Mouse (Mus musculus) neural tube, embryonic 14.5 days (tissue): ENCODE results near the gene Kifc5b. TPM values are rescaled to one million over a fixed set of nuclear protein-coding genes. Genes with fewer than 3 reads are reported as not detected.
"Not testable (repeated sequence)": the region's sequence is repeated elsewhere in the genome, so short reads cannot be mapped to it uniquely, and the experiment has no call there.

ENCODE experiments used
- ATAC-seq: fragments of 200-750 bp; cut with Nextera tagmentation; 2 replicates; pipeline ENCODE4 v1.8.0; 2017; ENCODE audit warnings: low read depth, mild to moderate bottlenecking, moderate TSS enrichment, moderate library complexity
- H3K27ac ChIP-seq: fragments of 300-500 bp; sonication (generic); 2 replicates; pipeline ENCODE4 v1.5.1; 2014; ENCODE audit warnings: low read depth, mild to moderate bottlenecking, control low read depth, low read length, moderate library complexity, mixed read lengths
- H3K27me3 ChIP-seq: fragments of 300-500 bp; sonication (generic); 2 replicates; pipeline ENCODE4 v1.6.1; 2014; ENCODE audit warnings: low read length; ENCODE audit not compliant: control insufficient read depth, insufficient read depth
- H3K36me3 ChIP-seq: fragments of 300-500 bp; sonication (generic); 2 replicates; pipeline ENCODE4 v1.6.1; 2014; ENCODE audit warnings: low read length, mixed read lengths; ENCODE audit not compliant: control insufficient read depth, insufficient read depth
- H3K4me1 ChIP-seq: fragments of 300-500 bp; sonication (generic); 2 replicates; pipeline ENCODE4 v1.6.1; 2014; ENCODE audit warnings: low read length; ENCODE audit not compliant: control insufficient read depth, insufficient read depth
- H3K4me2 ChIP-seq: fragments of 300-500 bp; sonication (generic); 2 replicates; pipeline ENCODE4 v1.6.1; 2014; ENCODE audit warnings: mild to moderate bottlenecking, low read depth, low read length, control low read depth
- H3K4me3 ChIP-seq: fragments of 300-500 bp; sonication (generic); 2 replicates; pipeline ENCODE4 v1.5.1; 2014; ENCODE audit warnings: low read depth, low read length, control low read depth, mixed read lengths
- H3K9ac ChIP-seq: fragments of 300-500 bp; sonication (generic); replicated peaks from 2 replicates; pipeline ENCODE4 v1.6.1; 2014; ENCODE audit warnings: low read depth, mild to moderate bottlenecking, control low read depth, low read length, mixed read lengths
- H3K9me3 ChIP-seq: fragments of 300-500 bp; sonication (generic); 2 replicates; pipeline ENCODE4 v1.6.1; 2016; ENCODE audit warnings: low read length; ENCODE audit not compliant: control insufficient read depth
- WGBS: fragments of 180-500 bp; shearing (Covaris S2); extraction: QIAGEN DNeasy Blood & Tissue Kit; methylation state at CpG from one replicate; pipeline ENCODE4 v1.1.7; 2014; 5-methylcytosine and 5-hydroxymethylcytosine counted together
- polyA plus RNA-seq: library from polyadenylated mRNA; unstranded; fragments of >200 nt; fragmentation: Nextera tagmentation; extraction: Ambion mirVana; gene quantifications from 2 replicates; pipeline ENCODE4 v1.2.1, GENCODE M21; 2014

Gene Kifc5b
- polyA plus RNA-seq, 1 experiment from 2014 or later = 2.8 TPM

DNA sequence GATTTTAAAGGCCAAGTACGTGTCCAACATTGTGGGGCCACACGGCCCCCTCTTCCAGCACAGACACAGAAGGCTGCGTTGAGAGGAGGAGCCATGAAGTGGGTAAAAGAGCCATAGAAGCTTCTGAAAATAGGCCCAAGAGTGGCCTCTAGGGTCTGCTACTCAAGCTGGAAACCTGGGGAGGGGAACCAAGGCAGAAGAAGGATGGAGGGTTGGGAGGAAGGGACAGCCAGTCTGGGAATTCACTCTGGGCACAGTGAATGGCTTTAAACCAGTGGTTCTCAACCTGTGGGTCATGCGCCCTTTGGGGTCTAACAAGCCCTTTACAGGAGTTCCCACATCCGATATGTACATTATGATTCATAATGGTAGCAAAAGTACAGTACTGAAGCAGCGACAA is 52.4 kb downstream of the Kifc5b start:
- ATAC-seq = no peak
- WGBS = 97% methylated on average over 6 of the region's 6 CpGs
- Histone ChIP-seq H3K27me3 (no peaks in the 10 kb centered on the region), H3K27ac (no peak overlapping the region), H3K36me3 (peaks cover 36% of the 10 kb centered on the region), H3K4me1 (peaks cover 11% of the 10 kb centered on the region; the same call in 1 of the 2 replicates), H3K9me3 (no peaks in the 10 kb centered on the region), H3K4me3 (no peak overlapping the region), H3K4me2 (no peak overlapping the region), H3K9ac (no peak overlapping the region)

DNA sequence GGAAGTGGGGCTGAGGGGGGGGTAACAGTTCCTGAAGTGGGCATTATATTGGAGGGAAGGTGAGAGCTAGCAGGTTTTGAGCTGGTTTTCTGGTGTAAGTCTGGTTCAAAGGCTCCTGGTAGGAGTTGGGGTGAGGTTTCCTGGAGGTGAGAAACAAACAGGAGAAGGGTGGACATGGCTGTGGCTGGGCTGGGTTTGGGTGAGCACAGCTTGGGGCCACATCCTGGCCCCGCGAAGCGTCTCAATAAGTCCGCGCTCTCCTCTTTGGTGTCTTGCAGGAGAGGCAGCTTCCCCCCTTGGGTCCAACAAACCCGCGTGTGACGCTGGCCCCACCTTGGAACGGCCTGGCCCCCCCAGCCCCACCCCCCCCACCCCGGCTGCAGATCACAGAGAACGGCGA is 53.3 kb downstream of the Kifc5b start:
- no peak for ATAC-seq
- Histone ChIP-seq H3K27me3 (no peaks in the 10 kb centered on the region), H3K36me3 (peaks cover 31% of the 10 kb centered on the region), H3K9me3 (no peaks in the 10 kb centered on the region), H3K4me2 (no peak overlapping the region), H3K9ac (no peak overlapping the region), H3K27ac (no peak overlapping the region), H3K4me1 (peaks cover 11% of the 10 kb centered on the region; the same call in 1 of the 2 replicates), H3K4me3 (no peak overlapping the region)
- WGBS = 76% methylated on average over 8 of the region's 12 CpGs

- 59% methylated on average over 7 of the region's 8 CpGs for WGBS
- Histone ChIP-seq H3K4me2 (no peak overlapping the region), H3K4me3 (no peak overlapping the region), H3K27ac (no peak overlapping the region), H3K27me3 (no peaks in the 10 kb centered on the region), H3K9me3 (no peaks in the 10 kb centered on the region), H3K36me3 (peaks cover 40% of the 10 kb centered on the region), H3K9ac (no peak overlapping the region), H3K4me1 (peaks cover 17% of the 10 kb centered on the region)
- ATAC-seq = no peak
Observed at GRCm38 (mm10) chr17:26971247-26971905, 54.5 kb downstream of the Kifc5b start.

- Histone ChIP-seq H3K9ac (peak overlapping the region; percentile 69; the same call in 1 of the 2 replicates), H3K36me3 (peaks cover 42% of the 10 kb centered on the region), H3K4me2 (peak overlapping the region; percentile 98), H3K27me3 (no peaks in the 10 kb centered on the region), H3K4me3 (peak overlapping the region; percentile 72), H3K4me1 (peaks cover 20% of the 10 kb centered on the region), H3K9me3 (no peaks in the 10 kb centered on the region), H3K27ac (peak overlapping the region; percentile 77; the same call in 1 of the 2 replicates)
- no peak for ATAC-seq
- 2% methylated on average over 3 of the region's 3 CpGs for WGBS
Observed at GRCm38 (mm10) chr17:26972107-26972506, 55.2 kb downstream of the Kifc5b start.

DNA sequence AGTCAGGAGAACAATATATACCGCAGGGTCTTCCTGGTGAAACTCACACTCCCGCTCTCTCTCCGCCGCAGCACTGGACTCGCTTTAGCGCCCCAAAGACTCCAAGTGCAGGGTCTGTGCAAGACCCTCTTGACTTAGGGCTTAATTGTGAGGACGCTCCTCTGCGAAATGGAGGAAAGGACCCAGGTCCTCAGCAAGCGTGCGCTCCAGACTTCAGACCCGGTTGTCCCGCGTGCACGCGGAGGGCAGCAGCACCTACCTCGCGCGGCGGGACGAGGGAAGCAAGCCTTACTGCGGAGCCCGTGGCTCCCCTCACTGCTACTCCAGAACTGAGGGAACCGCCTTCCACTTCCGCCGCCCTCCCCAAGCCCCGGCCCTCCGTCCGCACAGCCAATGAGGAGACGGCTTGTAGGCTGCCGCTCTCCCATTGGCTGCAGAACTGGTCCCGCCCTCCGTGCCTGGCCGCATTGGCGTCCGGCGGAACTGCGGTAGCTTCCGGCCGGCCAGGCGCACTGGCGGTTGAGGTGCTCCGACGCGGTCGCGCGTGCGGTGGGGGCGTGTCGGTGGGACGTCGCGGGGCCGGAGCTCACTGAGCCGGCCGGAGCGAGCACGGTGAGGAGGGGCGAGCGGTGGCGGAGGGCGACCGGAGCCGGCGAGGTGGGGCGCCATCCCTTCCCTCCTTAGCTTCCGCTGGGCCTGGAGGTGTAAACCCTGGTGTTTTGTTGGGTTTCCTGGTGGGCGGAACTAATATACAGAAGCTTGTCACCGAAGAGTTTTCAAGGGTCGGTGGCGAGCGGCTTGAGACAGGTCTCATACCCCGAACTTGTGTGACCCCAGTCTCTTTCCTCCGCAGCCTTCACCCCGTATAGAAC is 56.0 kb downstream of the Kifc5b start, which contains the start of gene Zbtb9:
Gene Zbtb9 (plus strand): TSS at position 465 of the 872 bp plus-strand sequence.
- Histone ChIP-seq H3K9me3 (no peaks in the 10 kb centered on the region), H3K27me3 (no peaks in the 10 kb centered on the region), H3K9ac (peak within 1 kb of the TSS; percentile 71), H3K4me2 (peak within 1 kb of the TSS; percentile 98), H3K4me3 (peak within 1 kb of the TSS; percentile 72), H3K36me3 (peaks cover 37% of the 10 kb centered on the region), H3K27ac (peak within 1 kb of the TSS; percentile 77), H3K4me1 (peaks cover 20% of the 10 kb centered on the region)
- peak; percentile 99 for ATAC-seq
- under 1% methylated on average over 74 of the region's 75 CpGs for WGBS

- 93% methylated on average over 15 of the region's 15 CpGs for WGBS
- Histone ChIP-seq H3K9me3 (no peaks in the 10 kb centered on the region), H3K9ac (no peak overlapping the region), H3K4me3 (no peak overlapping the region), H3K36me3 (peaks cover 46% of the 10 kb centered on the region), H3K4me2 (no peak overlapping the region), H3K27ac (no peak overlapping the region), H3K4me1 (peaks cover 20% of the 10 kb centered on the region), H3K27me3 (no peaks in the 10 kb centered on the region)
- no peak for ATAC-seq
Observed at GRCm38 (mm10) chr17:26974547-26974946, 57.7 kb downstream of the Kifc5b start.

DNA sequence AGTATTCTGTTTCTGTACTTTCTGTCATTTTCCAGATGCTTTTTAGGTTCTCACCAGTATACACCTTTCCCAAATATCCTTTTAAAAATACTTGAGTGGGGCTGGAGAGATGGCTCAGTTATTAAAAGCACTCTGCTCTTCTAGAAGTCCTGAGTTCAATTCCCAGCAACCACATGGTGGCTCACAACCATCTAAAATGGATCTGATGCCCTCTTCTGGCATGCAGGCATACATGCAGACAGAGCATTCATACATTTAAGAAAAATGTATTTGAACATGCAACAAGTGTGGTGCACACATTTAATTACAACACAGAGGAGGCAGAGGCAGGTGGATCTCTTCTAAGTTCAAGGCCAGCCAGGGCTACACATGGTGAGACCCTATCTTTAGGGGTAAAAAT is 58.5 kb downstream of the Kifc5b start:
- no peaks in the 10 kb centered on the region for H3K27me3 ChIP-seq
- H3K27ac ChIP-seq = no peak overlapping the region
- H3K9me3 ChIP-seq = no peaks in the 10 kb centered on the region
- H3K4me1 ChIP-seq = peaks cover 20% of the 10 kb centered on the region
- no peak overlapping the region for H3K4me2 ChIP-seq
- H3K9ac ChIP-seq = no peak overlapping the region
- H3K36me3 ChIP-seq = peaks cover 46% of the 10 kb centered on the region
- no peak overlapping the region for H3K4me3 ChIP-seq
- no peak for ATAC-seq

GRCm38 (mm10) chr17:26977354-26977753 is 60.5 kb downstream of the Kifc5b start:
- H3K36me3 ChIP-seq = peaks cover 42% of the 10 kb centered on the region; the same call in 1 of the 2 replicates
- H3K27ac ChIP-seq, H3K4me2 ChIP-seq, ATAC-seq, H3K27me3 ChIP-seq, H3K9me3 ChIP-seq, H3K9ac ChIP-seq, H3K4me3 ChIP-seq: not testable (repeated sequence)
- 92% methylated on average over 6 of the region's 6 CpGs for WGBS
- peaks cover 17% of the 10 kb centered on the region for H3K4me1 ChIP-seq

GRCm38 (mm10) chr17:26979426-26979825 is 62.5 kb downstream of the Kifc5b start:
- H3K27ac ChIP-seq = no peak overlapping the region
- no peak for ATAC-seq
- no peaks in the 10 kb centered on the region for H3K27me3 ChIP-seq
- H3K36me3 ChIP-seq = peaks cover 42% of the 10 kb centered on the region; the same call in 1 of the 2 replicates
- no peak overlapping the region for H3K4me2 ChIP-seq
- 83% methylated on average over 2 of the region's 2 CpGs for WGBS
- H3K4me1 ChIP-seq = peaks cover 8% of the 10 kb centered on the region
- H3K4me3 ChIP-seq = no peak overlapping the region
- no peak overlapping the region for H3K9ac ChIP-seq
- H3K9me3 ChIP-seq = no peaks in the 10 kb centered on the region
